Mouse (Mus musculus) CH12.LX (cell line): Measurements from ENCODE around the gene Atp5g3. TPM values are rescaled to one million over a fixed set of nuclear protein-coding genes. Genes with fewer than 3 reads are reported as not detected.
A peak's percentile ranks its signal among the peaks of the same experiment; 100 is the strongest.

Experiments used
- DNase-seq: peaks from one replicate; pipeline ENCODE4 v3.0.0-alpha.2; 2013; ENCODE audit errors: extremely low read depth
- H3K27ac ChIP-seq: 2 replicates; pipeline ENCODE4 v1.5.1; 2012; ENCODE audit warnings: low read depth, mild to moderate bottlenecking, control low read depth, moderate library complexity; ENCODE audit not compliant: insufficient read depth
- H3K27me3 ChIP-seq: replicated peaks from 2 replicates; pipeline ENCODE3; 2012; ENCODE audit warnings: inconsistent platforms
- H3K36me3 ChIP-seq, 2 experiments: replicated peaks in 1 of 2; 2 replicates each; pipeline versions ENCODE3 to v1.6.1; 2012; ENCODE audit warnings: inconsistent platforms in 1 of 2, low read length in 1 of 2, mild to moderate bottlenecking in 1 of 2, mixed read lengths in 1 of 2, moderate library complexity in 1 of 2; ENCODE audit not compliant: control insufficient read depth in 1 of 2, insufficient read depth in 1 of 2
- H3K4me1 ChIP-seq, 2 experiments: 2 replicates each; pipeline ENCODE4 v1.6.1; 2012; ENCODE audit warnings: inconsistent platforms in 1 of 2, moderate library complexity in 1 of 2; ENCODE audit not compliant: insufficient read depth in 2 of 2, control insufficient read depth in 1 of 2
- H3K4me2 ChIP-seq: 2 replicates; pipeline ENCODE4 v1.6.1; 2012; ENCODE audit warnings: low read depth, mild to moderate bottlenecking, control low read depth; ENCODE audit not compliant: poor library complexity, insufficient read depth, severe bottlenecking
- H3K4me3 ChIP-seq, 3 experiments: fragments of 150-350 bp in 1 of 3; sonication (generic) in 1 of 3; replicated peaks in 1 of 3; 2 replicates each; pipeline versions ENCODE3 to v1.5.1; 2011 to 2012; ENCODE audit warnings: low read depth in 2 of 3, low read length in 2 of 3, mild to moderate bottlenecking in 2 of 3, moderate library complexity in 2 of 3, control low read depth in 1 of 3, improper control_type of control experiment in 1 of 3, inconsistent platforms in 1 of 3, mixed read lengths in 1 of 3; ENCODE audit not compliant: poor library complexity in 1 of 3
- H3K79me2 ChIP-seq: replicated peaks from 2 replicates; pipeline ENCODE4 v1.6.1; 2012; ENCODE audit warnings: mild to moderate bottlenecking, moderate library complexity; ENCODE audit not compliant: control insufficient read depth, poor library complexity, insufficient read depth, severe bottlenecking; ENCODE audit errors: extremely low read depth
- H3K9ac ChIP-seq: 2 replicates; pipeline ENCODE4 v1.6.1; 2012; ENCODE audit warnings: low read depth, mild to moderate bottlenecking, control low read depth, moderate library complexity; ENCODE audit not compliant: insufficient read depth
- H3K9me3 ChIP-seq: replicated peaks from 2 replicates; pipeline ENCODE3; 2012; ENCODE audit warnings: low read length, inconsistent platforms, mixed read lengths
- CTCF ChIP-seq, 2 experiments: IDR thresholded peaks in 1 of 2; conservative IDR thresholded peaks in 1 of 2; 2 replicates each; pipeline ENCODE4 v1.5.1; 2011 to 2012; ENCODE audit warnings: low read depth in 2 of 2, low read length in 2 of 2, improper control_type of control experiment in 1 of 2, inconsistent platforms in 1 of 2, mild to moderate bottlenecking in 1 of 2, moderate library complexity in 1 of 2
- E2F4 ChIP-seq: IDR thresholded peaks from 2 replicates; pipeline ENCODE4 v1.6.1; 2011; ENCODE audit warnings: low read depth, low read length, improper control_type of control experiment; ENCODE audit not compliant: insufficient replicate concordance
- ETS1 ChIP-seq: conservative IDR thresholded peaks from 2 replicates; pipeline ENCODE4 v1.6.1; 2012; ENCODE audit warnings: low read depth, mild to moderate bottlenecking, inconsistent platforms, low read length, improper control_type of control experiment, moderate library complexity
- GABPA ChIP-seq: IDR thresholded peaks from 2 replicates; pipeline ENCODE4 v1.6.1; 2012; ENCODE audit warnings: low read depth, low read length, improper control_type of control experiment, inconsistent platforms; ENCODE audit not compliant: insufficient replicate concordance
- HCFC1 ChIP-seq: IDR thresholded peaks from 2 replicates; pipeline ENCODE4 v1.6.1; 2012; ENCODE audit warnings: low read depth, mild to moderate bottlenecking, inconsistent platforms, low read length, improper control_type of control experiment
- MAZ ChIP-seq: IDR thresholded peaks from 2 replicates; pipeline ENCODE4 v1.6.1; 2012; ENCODE audit warnings: low read depth, mild to moderate bottlenecking, inconsistent platforms, low read length, improper control_type of control experiment, moderate library complexity
- MEF2A ChIP-seq: IDR thresholded peaks from 2 replicates; pipeline ENCODE4 v1.6.1; 2014; ENCODE audit warnings: low read depth, mild to moderate bottlenecking, inconsistent platforms, low read length, improper control_type of control experiment, borderline replicate concordance
- MXI1 ChIP-seq: IDR thresholded peaks from 2 replicates; pipeline ENCODE4 v1.6.1; 2011; ENCODE audit warnings: mild to moderate bottlenecking, low read depth, low read length, improper control_type of control experiment
- MYC ChIP-seq: IDR thresholded peaks from 2 replicates; pipeline ENCODE4 v1.6.1; 2011; ENCODE audit warnings: low read depth, mild to moderate bottlenecking, improper control_type of control experiment, low read length
- NRF1 ChIP-seq: IDR thresholded peaks from 2 replicates; pipeline ENCODE4 v1.6.1; 2014; ENCODE audit warnings: low read depth, mild to moderate bottlenecking, inconsistent platforms, low read length, improper control_type of control experiment, moderate library complexity
- POLR2A ChIP-seq: IDR thresholded peaks from 2 replicates; pipeline ENCODE4 v1.6.1; 2011; ENCODE audit warnings: low read depth, mild to moderate bottlenecking, improper control_type of control experiment, low read length
- POLR2AphosphoS2 ChIP-seq: IDR thresholded peaks from 2 replicates; pipeline ENCODE4 v1.6.1; 2011; ENCODE audit warnings: low read depth, low read length, improper control_type of control experiment
- RAD21 ChIP-seq: IDR thresholded peaks from 2 replicates; pipeline ENCODE4 v1.6.1; 2011; ENCODE audit warnings: low read depth, mild to moderate bottlenecking, low read length, improper control_type of control experiment, moderate library complexity
- RCOR1 ChIP-seq: conservative IDR thresholded peaks from 2 replicates; pipeline ENCODE4 v1.6.1; 2012; ENCODE audit warnings: low read depth, mild to moderate bottlenecking, inconsistent platforms, low read length, improper control_type of control experiment
- SMC3 ChIP-seq: IDR thresholded peaks from 2 replicates; pipeline ENCODE4 v1.6.1; 2011; ENCODE audit warnings: low read depth, low read length, improper control_type of control experiment
- TCF12 ChIP-seq: IDR thresholded peaks from 2 replicates; pipeline ENCODE4 v1.6.1; 2014; ENCODE audit warnings: low read depth, mild to moderate bottlenecking, inconsistent platforms, low read length, improper control_type of control experiment
- USF1 ChIP-seq: IDR thresholded peaks from 2 replicates; pipeline ENCODE4 v1.6.1; 2014; ENCODE audit warnings: low read depth, mild to moderate bottlenecking, inconsistent platforms, low read length, improper control_type of control experiment
- ZKSCAN1 ChIP-seq: IDR thresholded peaks from 2 replicates; pipeline ENCODE4 v1.6.1; 2012; ENCODE audit warnings: low read depth, inconsistent platforms, low read length, improper control_type of control experiment, borderline replicate concordance
- ZNF384 ChIP-seq: IDR thresholded peaks from 2 replicates; pipeline ENCODE4 v1.6.1; 2012; ENCODE audit warnings: low read depth, low read length, improper control_type of control experiment, inconsistent platforms
- dilution Hi-C: fragments of 300-500 bp; cut with MboI; formaldehyde crosslinking; loops from 2 replicates; pipeline ENCODE4 v1.14.3; 2020; ENCODE audit warnings: low sequenced_read_pairs; ENCODE audit not compliant: extremely low pct_unique_long_range_greater_than_20kb, extremely low pct_ligation_motif_present
- in situ Hi-C: fragments of 300-500 bp; cut with MboI; formaldehyde crosslinking; loops from 3 replicates; pipeline ENCODE4 v1.14.3; 2019; ENCODE audit warnings: low sequenced_read_pairs, low pct_ligation_motif_present, low pct_unique_long_range_greater_than_20kb, mixed read lengths
- polyA plus RNA-seq: library from polyadenylated mRNA; unstranded; fragments of >175 nt; gene quantifications from 2 replicates; pipeline ENCODE4 v1.2.1, GENCODE M21; 2012; ENCODE audit warnings: low read depth; ENCODE audit not compliant: insufficient read length
- total RNA-seq, 2 experiments: library from RNA; depleted of rRNA; stranded (reverse); fragments of 300-350 nt in 1 of 2; fragments of >200 nt in 1 of 2; gene quantifications; 2 replicates each; pipeline ENCODE4 v1.2.3; 2012 to 2014

Gene Atp5g3
- total and polyA plus RNA-seq, 3 experiments, result 316 to 453 (median 427) TPM

GRCm38 (mm10) chr2:73947360-73947759 lies 36.2 kb upstream of the Atp5g3 start:
- no peak overlapping the region for H3K4me3 ChIP-seq
- no peaks in the 10 kb centered on the region for H3K9me3 ChIP-seq
- dilution Hi-C loops, result no loop called here
- H3K79me2 ChIP-seq, result no peaks in the 10 kb centered on the region
- DNase-seq, result no peak
- peaks cover 0 to 23% of the 10 kb centered on the region in 2 experiments; a peak in 3 of 4 replicates for H3K4me1 ChIP-seq
- no peak overlapping the region for H3K27ac ChIP-seq
- no peaks in the 10 kb centered on the region for H3K27me3 ChIP-seq
- no peak overlapping the region for H3K9ac ChIP-seq
- no peaks in the 10 kb centered on the region for H3K36me3 ChIP-seq
- no peak overlapping the region for H3K4me2 ChIP-seq
- TF ChIP-seq MYC (peak; percentile 64; the same call in 1 of the 2 replicates), SMC3 (peak; percentile 13; the same call in 1 of the 2 replicates), CTCF (conservative IDR thresholded peaks at IDR 0.05 in 1 of 2, IDR thresholded peaks at IDR 0.05 in 1 of 2; ENCODE audit: low read depth in 2 of 2, low read length in 2 of 2) (peak in 1 of 2 experiments; percentile 53; a peak in 2 of 4 replicates), GABPA (no peak)
- in situ Hi-C loops, result no loop called here

GRCm38 (mm10) chr2:73943735-73944134 lies 32.6 kb upstream of the Atp5g3 start:
- TF ChIP-seq MXI1, result no peak
- TF ChIP-seq MYC, result no peak
- no peak for TF ChIP-seq USF1
- no peak for TF ChIP-seq NRF1
- no peak for TF ChIP-seq E2F4
- TF ChIP-seq ZKSCAN1, result no peak
- no peak for TF ChIP-seq POLR2AphosphoS2
- no peak for TF ChIP-seq SMC3
- no peak for TF ChIP-seq CTCF (conservative IDR thresholded peaks at IDR 0.05 in 1 of 2, IDR thresholded peaks at IDR 0.05 in 1 of 2; ENCODE audit: low read depth in 2 of 2, low read length in 2 of 2)
- no peak for TF ChIP-seq RAD21
- no peak for TF ChIP-seq ZNF384
- TF ChIP-seq POLR2A, result no peak
- TF ChIP-seq ETS1, result no peak
- no peak for TF ChIP-seq MAZ
- TF ChIP-seq HCFC1, result no peak
- TF ChIP-seq TCF12, result no peak
- no peak for TF ChIP-seq MEF2A
- no peak for TF ChIP-seq RCOR1
- no peaks in the 10 kb centered on the region for H3K9me3 ChIP-seq
- dilution Hi-C loops (no loop called here), in situ Hi-C loops (no loop called here)
- no peak overlapping the region for H3K27ac ChIP-seq
- no peak overlapping the region for H3K9ac ChIP-seq
- H3K4me1 ChIP-seq, result peaks cover 0 to 25% of the 10 kb centered on the region in 2 experiments; a peak in 3 of 4 replicates
- DNase-seq, result peak; percentile 26
- H3K27me3 ChIP-seq, result no peaks in the 10 kb centered on the region
- H3K36me3 ChIP-seq, result no peaks in the 10 kb centered on the region
- no peak overlapping the region for H3K4me2 ChIP-seq
- no peaks in the 10 kb centered on the region for H3K79me2 ChIP-seq
- H3K4me3 ChIP-seq, result no peak overlapping the region
